Mouse (Mus musculus) layer of hippocampus, adult 18-20 months (tissue): ENCODE results near the gene Pnma1. TPM values are rescaled to one million over a fixed set of nuclear protein-coding genes. Genes with fewer than 3 reads are reported as not detected.

Source experiments
- DNase-seq, 2 experiments: peaks; one replicate each; pipeline ENCODE4 v3.0.0; 2022; ENCODE audit warnings: low spot score in 2 of 2
- long read RNA-seq: library from polyadenylated mRNA; stranded (forward); transcript quantifications from one replicate; pipeline ENCODE4 v2.0.0, GENCODE M21; 2021
- total RNA-seq, 2 experiments: library from RNA; stranded (reverse); gene quantifications; 2 replicates each; pipeline ENCODE4 v1.2.3; 2021

The Pnma1 gene
- total RNA-seq: 1 to 10 TPM; 2.9 to 3.0 TPM
- long read RNA-seq, transcript Pnma1-201 (1 exons, 2,359 nt): major isoform, 5 of 5 reads
- long read RNA-seq, partial matches to known transcripts: 0 of 5 reads
- long read RNA-seq, other reads (novel, unspliced or antisense): 0 of 5 reads

DNA sequence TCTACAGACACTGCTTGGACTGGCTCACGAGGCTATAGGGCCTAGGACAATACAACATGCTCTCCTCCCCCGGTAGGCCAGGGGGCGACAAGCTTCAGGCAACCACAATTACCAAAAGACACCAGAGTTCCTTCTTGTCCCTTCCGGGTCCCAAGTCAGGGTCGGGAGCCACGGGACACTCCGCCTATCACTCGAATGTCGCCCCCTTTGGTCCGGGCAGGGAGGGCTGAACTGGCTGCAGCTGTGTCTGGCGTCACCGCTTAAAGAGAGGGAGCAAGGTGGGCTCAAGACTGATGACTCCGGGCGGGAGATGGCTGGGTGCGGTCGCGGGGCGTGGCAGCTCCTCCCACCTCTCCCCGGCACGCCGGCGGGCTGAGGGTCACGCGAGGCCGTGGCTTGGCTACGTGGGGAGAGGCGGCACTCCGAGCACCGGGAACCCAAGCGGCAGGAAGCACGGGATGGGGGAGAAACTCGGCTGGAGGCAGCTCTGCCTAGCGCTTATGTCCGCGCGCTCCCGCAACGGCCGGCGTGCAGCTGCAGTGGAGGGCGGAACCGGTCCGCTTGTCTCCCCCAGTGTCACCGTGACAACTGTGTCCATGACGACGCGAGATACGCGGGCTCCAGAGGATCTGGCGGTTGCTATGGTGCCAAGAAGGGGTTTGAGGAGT lies at the start of gene Pnma1:
TSS of gene Pnma1 (minus strand) at position 536 of the 668 bp plus-strand sequence.
- peak; percentile 83 to 85 for DNase-seq

DNA sequence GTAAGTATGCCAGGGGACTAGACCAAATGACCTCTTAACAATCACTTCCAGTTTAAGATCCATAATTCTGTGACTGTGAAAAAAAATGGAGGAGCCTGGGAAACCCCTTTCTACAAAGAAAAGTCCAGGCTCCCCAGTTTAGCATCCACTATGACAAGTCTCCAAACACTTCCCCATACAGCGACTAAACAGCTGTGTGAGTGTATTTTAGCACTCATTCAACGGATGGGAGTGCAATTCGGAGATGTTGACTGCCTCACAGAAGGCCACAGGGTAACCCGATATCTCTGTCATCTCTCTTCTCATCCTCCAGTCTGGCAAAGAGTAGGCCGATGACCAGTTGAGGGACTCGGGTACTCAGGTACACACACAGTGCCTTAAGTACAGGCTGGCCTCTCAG lies 46.9 kb upstream of the Pnma1 start:
- DNase-seq: no peak

- DNase-seq: no peak
These were observed 46.3 kb upstream of the Pnma1 start for GRCm38 (mm10) chr12:84194400-84195109.

DNA sequence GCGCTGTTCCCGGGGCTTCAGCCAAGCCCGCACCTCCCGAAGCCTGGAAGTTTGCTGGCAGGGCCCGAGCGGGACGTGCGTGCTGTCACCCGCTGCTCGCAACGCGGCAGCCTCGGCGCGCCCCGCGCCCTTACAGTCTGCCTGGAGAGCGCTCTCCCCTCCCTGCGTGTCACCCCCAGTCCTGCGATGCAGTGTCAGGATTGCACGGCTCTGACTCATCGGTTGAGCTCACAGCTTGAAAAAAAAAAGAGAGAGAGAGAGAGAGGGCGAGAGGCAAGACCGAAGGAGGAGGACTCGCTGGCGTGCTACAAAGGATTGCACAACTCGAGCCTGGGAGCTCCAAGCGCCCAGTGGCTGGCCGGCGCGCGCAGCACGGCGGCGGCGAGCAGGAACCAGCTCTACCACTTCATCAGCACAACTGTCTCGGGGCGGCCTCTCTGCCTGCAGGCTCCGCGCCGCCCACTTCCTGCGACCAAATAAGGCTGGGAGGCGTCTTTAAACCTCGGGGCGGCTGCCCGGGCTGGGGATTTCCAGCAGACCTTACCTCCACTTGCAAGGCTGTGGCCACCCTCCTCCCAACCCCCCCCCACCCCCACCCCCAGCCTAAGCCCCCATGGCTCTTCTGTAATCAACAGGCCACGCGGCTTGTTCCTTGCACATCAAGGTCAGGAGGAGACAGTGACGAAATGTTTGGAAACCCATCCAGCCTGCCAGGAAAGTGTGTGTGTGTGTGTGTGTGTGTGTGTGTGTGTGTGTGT lies 45.5 kb upstream of the Pnma1 start:
- peak; percentile 88 to 93 for DNase-seq

- peak in 1 of 2 experiments; percentile 57 for DNase-seq
These were observed 44.7 kb upstream of the Pnma1 start for GRCm38 (mm10) chr12:84192741-84193641.

GRCm38 (mm10) chr12:84192280-84192679 lies 44.0 kb upstream of the Pnma1 start:
- no peak for DNase-seq

- DNase-seq: no peak
These were observed 43.5 kb upstream of the Pnma1 start for GRCm38 (mm10) chr12:84191770-84192169.

GRCm38 (mm10) chr12:84191190-84191589 lies 42.9 kb upstream of the Pnma1 start:
- no peak for DNase-seq

GRCm38 (mm10) chr12:84190151-84190820 lies 42.0 kb upstream of the Pnma1 start:
- DNase-seq: no peak

- DNase-seq: no peak
These were observed 40.7 kb upstream of the Pnma1 start for GRCm38 (mm10) chr12:84188881-84189444.

- DNase-seq: peak in 1 of 2 experiments; percentile 38
These were observed 39.7 kb upstream of the Pnma1 start for GRCm38 (mm10) chr12:84187752-84188601.

DNA sequence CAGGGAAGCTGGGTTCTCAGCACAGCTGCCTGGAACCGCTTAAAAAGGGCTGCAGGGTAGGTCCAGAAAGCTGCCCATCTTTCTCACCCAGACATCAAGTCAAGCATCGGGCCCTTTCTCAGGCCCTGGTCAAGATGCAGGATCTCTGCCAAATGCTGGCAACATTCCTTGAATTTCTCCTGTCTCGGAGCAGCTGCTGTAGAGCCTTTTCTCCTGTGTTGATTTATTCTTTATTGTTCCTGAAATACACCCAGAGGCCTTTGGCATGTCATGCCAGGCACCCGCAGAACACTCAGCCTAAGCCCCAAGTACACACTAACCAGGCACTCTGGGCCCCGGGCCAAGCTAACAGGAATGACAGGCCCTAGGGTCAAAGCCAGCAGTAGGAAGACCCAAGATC lies 38.7 kb upstream of the Pnma1 start:
- no peak for DNase-seq

DNA sequence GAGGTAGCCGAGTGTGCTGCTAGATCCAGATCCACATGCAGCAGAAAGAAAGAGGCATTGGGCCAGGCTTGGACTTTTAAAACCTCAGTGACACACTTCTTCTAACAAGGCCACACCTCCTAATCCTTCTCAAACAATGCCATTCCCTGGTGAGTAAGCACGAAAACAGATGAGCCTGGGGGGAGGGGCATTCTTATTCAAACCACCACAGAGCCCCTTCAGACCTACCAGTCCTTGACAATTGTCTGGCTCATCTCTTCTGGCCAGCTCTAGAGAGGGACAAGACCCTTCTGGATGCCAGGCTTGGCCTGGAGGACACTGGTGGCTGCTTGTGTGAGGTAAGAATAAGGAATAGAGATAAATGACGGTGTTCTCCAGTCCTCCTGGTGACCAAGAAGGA lies 38.2 kb upstream of the Pnma1 start:
- no peak for DNase-seq

GRCm38 (mm10) chr12:84185547-84185946 lies 37.3 kb upstream of the Pnma1 start:
- no peak for DNase-seq

- no peak for DNase-seq
These were observed 36.7 kb upstream of the Pnma1 start for GRCm38 (mm10) chr12:84184979-84185378.

DNA sequence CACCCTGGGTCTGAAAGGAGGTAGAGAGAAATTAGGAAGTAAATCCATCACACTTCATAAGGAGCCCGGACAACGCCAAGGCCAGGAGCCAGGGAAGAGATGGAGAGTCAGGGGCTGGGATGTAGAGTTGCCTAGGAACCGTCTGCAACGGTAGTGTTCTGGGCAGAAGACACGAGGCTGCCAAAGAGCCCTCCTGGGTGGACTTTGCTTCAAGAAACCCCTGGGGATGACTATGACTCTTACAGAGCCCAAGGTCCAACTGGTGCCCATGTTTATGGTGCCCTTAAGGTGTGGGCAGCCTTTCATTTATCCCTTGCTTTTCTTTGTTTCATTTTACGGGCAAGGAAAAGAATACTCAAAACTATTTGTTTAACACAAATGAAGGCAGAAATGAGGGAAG lies 33.7 kb upstream of the Pnma1 start:
- no peak for DNase-seq

GRCm38 (mm10) chr12:84180701-84181435 lies 32.6 kb upstream of the Pnma1 start:
- DNase-seq: no peak

DNA sequence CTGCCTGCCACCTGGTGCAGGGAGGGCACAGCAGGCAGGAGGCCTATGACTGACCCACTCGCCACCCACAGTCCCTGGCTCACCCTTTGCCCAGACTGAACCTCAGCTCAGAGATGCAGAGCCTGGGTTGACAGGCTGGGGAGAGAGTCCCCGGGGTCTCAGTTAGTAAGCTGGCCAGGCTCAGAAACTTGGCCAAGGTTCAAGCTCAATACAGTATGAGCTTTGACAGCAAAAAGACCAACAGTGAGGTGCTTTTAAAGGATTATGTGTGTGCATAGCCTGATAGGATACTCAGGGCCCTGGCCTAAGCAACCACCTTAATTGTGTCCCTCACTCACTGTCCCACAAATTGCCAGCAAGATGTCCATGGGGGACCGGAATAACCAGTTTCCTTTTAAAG lies 31.8 kb upstream of the Pnma1 start:
- no peak for DNase-seq
